Mouse (Mus musculus): ENCODE measurements at regions not wholly inside any gene's neighbourhood (a gene's known extent, or its start where the extent isn't known, plus 50 kb on each side); places are given as distances from the start of the nearest gene placed in this dataset.

DNA sequence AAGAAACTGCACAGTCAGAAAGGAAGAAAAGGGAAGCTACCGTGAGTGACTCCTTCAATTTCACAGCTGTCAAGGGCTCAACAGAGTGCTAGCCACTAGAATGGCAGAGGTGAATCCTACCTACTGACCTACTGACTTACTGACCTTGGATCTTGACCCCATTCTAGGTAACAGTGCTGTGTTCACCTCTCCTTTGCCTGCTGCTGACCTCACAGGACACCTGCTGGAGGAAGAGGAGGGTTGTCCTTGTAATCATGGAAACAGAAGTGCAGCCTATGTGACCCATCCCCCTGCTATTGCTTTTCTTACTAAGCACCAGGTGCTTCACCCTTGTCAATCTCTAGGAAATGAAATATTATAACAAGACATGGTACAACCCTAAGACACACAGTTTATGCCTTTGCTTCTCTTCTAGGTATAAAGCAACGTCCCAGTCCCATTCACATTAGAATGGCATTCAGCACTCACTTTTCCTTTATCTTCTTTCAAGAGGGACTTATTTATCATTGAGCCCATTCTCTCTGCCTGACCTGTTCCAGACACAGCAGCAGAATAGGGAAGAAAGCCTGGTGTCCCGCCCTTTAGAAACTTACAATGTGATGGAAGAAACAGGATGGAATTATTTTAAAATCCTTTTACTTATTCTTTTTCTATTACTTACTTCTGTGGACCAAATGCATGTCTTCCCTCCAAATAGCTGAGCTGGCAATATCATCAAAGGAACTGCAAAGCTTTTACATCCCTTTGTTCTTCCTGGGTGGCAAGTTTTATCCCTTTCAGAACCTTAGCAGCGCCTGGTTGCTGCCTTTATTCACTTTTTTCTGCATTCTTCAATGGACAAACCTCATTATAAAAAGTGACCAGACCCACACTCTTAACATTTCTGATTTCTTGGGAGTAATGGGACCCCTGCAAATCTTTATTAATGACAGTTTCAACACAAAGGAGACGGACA is 176.5 kb downstream of the Alg10b start:
- TF ChIP-seq GATA1 (IDR thresholded peaks at IDR 0.05; ENCODE audit: borderline replicate concordance, low read length) (no peak), FLI1 (IDR thresholded peaks at IDR 0.05; ENCODE audit: low read length) (no peak)

Data from megakaryocyte, embryonic 14.5 days (primary cell).